Mouse (Mus musculus) thymus, postnatal 4 days (tissue): ENCODE data around the gene Lrrk1.

Source experiments
- DNase-seq: peaks from one replicate; pipeline ENCODE4 v3.0.0; 2021

Gene Lrrk1

GRCm38 (mm10) chr7:66333906-66334500 is 54.1 kb downstream of the Lrrk1 start:
- no peak for DNase-seq

GRCm38 (mm10) chr7:66332340-66332739 is 55.8 kb downstream of the Lrrk1 start:
- DNase-seq: no peak

- DNase-seq: no peak
These were observed 57.5 kb downstream of the Lrrk1 start for GRCm38 (mm10) chr7:66330610-66331009.

GRCm38 (mm10) chr7:66327516-66327915 is 60.6 kb downstream of the Lrrk1 start:
- no peak for DNase-seq

GRCm38 (mm10) chr7:66325419-66326053 is 62.6 kb downstream of the Lrrk1 start:
- no peak for DNase-seq

- no peak for DNase-seq
These were observed 64.7 kb downstream of the Lrrk1 start for GRCm38 (mm10) chr7:66323252-66324015.

GRCm38 (mm10) chr7:66320996-66321395 is 67.2 kb downstream of the Lrrk1 start:
- DNase-seq: peak; percentile 23

- no peak for DNase-seq
These were observed 70.0 kb downstream of the Lrrk1 start for GRCm38 (mm10) chr7:66318147-66318546.

GRCm38 (mm10) chr7:66310670-66311656 is 77.2 kb downstream of the Lrrk1 start:
- DNase-seq: no peak

- DNase-seq: peak; percentile 63
These were observed 78.0 kb downstream of the Lrrk1 start for GRCm38 (mm10) chr7:66309950-66310669.

- no peak for DNase-seq
These were observed 78.8 kb downstream of the Lrrk1 start for GRCm38 (mm10) chr7:66309240-66309949.

- no peak for DNase-seq
These were observed 79.4 kb downstream of the Lrrk1 start for GRCm38 (mm10) chr7:66308581-66309239.

- no peak for DNase-seq
These were observed 80.4 kb downstream of the Lrrk1 start for GRCm38 (mm10) chr7:66307791-66308190.

GRCm38 (mm10) chr7:66305714-66306198 is 82.4 kb downstream of the Lrrk1 start:
- DNase-seq: no peak

- DNase-seq: no peak
These were observed 83.0 kb downstream of the Lrrk1 start for GRCm38 (mm10) chr7:66304993-66305713.

GRCm38 (mm10) chr7:66303922-66304660 is 84.1 kb downstream of the Lrrk1 start:
- DNase-seq: no peak

- no peak for DNase-seq
These were observed 86.7 kb downstream of the Lrrk1 start for GRCm38 (mm10) chr7:66301486-66301885.

GRCm38 (mm10) chr7:66300680-66301079 is 87.5 kb downstream of the Lrrk1 start:
- DNase-seq: peak; percentile 93

- no peak for DNase-seq
These were observed 90.5 kb downstream of the Lrrk1 start for GRCm38 (mm10) chr7:66297656-66298021.
